Mouse (Mus musculus) limb, embryonic 11.5 days (tissue): ENCODE measurements around the gene Cpsf4. TPM values are rescaled to one million over a fixed set of nuclear protein-coding genes. Genes with fewer than 3 reads are reported as not detected.
"Not testable (repeated sequence)": the region's sequence is repeated elsewhere in the genome, so short reads cannot be mapped to it uniquely, and the experiment has no call there.

Source experiments
- ATAC-seq: fragments of 200-750 bp; cut with Nextera tagmentation; 2 replicates; pipeline ENCODE4 v1.8.0; 2017; ENCODE audit warnings: low read depth; ENCODE audit not compliant: insufficient number of reproducible peaks, low FRiP score, low TSS enrichment
- DNase-seq: peaks from one replicate; pipeline ENCODE4 v3.0.0-alpha.2; 2015; ENCODE audit warnings: low spot score
- H3K27ac ChIP-seq: fragments of 300-500 bp; sonication (generic); replicated peaks from 2 replicates; pipeline ENCODE4 v1.5.1; 2014; ENCODE audit warnings: low read depth, mild to moderate bottlenecking, low read length
- H3K27me3 ChIP-seq: fragments of 300-500 bp; sonication (generic); 2 replicates; pipeline ENCODE4 v1.6.1; 2014; ENCODE audit warnings: mild to moderate bottlenecking, low read length, mixed read lengths; ENCODE audit not compliant: control insufficient read depth, insufficient read depth
- H3K36me3 ChIP-seq: fragments of 300-500 bp; sonication (generic); 2 replicates; pipeline ENCODE4 v1.6.1; 2014; ENCODE audit warnings: mild to moderate bottlenecking, low read length, moderate library complexity, mixed read lengths; ENCODE audit not compliant: control insufficient read depth, insufficient read depth
- H3K4me1 ChIP-seq: fragments of 300-500 bp; sonication (generic); 2 replicates; pipeline ENCODE4 v1.6.1; 2014; ENCODE audit warnings: low read length, mixed read lengths; ENCODE audit not compliant: control insufficient read depth, insufficient read depth
- H3K4me2 ChIP-seq: fragments of 300-500 bp; sonication (generic); 2 replicates; pipeline ENCODE4 v1.6.1; 2014; ENCODE audit warnings: low read depth, mild to moderate bottlenecking, moderate library complexity; ENCODE audit not compliant: severe bottlenecking
- H3K4me3 ChIP-seq: fragments of 300-500 bp; sonication (generic); 2 replicates; pipeline ENCODE4 v1.5.1; 2014; ENCODE audit warnings: low read depth, low read length
- H3K9ac ChIP-seq: fragments of 300-500 bp; sonication (generic); 2 replicates; pipeline ENCODE4 v1.6.1; 2014; ENCODE audit warnings: mild to moderate bottlenecking, low read length
- H3K9me3 ChIP-seq: fragments of 300-500 bp; sonication (generic); 2 replicates; pipeline ENCODE4 v1.6.1; 2016; ENCODE audit warnings: low read length; ENCODE audit not compliant: control insufficient read depth
- WGBS: fragments of 180-500 bp; shearing (Covaris S2); extraction: QIAGEN DNeasy Blood & Tissue Kit; methylation state at CpG from one replicate; pipeline ENCODE4 v1.1.7; 2014; 5-methylcytosine and 5-hydroxymethylcytosine counted together
- polyA plus RNA-seq: library from polyadenylated mRNA; unstranded; fragments of >200 nt; fragmentation: Nextera tagmentation; extraction: Ambion mirVana; gene quantifications from 2 replicates; pipeline ENCODE4 v1.2.1, GENCODE M21; 2014

Cpsf4 gene
- polyA plus RNA-seq, 1 experiment from 2014 or later: 39.8 TPM

DNA sequence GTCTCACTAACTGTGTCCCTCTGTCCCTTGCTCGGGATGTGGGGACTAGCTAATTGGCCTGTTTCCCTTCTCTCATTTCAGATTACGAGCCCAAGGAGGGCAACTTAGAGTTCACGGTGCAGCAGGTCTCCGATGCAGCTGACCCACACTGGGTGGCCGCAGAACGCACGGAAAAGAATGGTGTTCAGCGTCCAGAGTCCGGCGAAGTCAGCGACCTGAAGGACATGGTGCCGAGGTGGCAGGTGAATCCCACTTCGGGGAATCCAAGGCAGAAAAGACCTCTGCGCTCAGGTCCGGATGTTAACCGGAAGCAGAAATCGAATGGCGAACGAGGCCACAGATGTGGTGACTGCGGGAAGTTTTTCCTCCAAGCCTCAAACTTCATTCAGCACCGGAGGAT is 51.2 kb downstream of the Cpsf4 start:
- no peaks in the 10 kb centered on the region for H3K4me1 ChIP-seq

DNA sequence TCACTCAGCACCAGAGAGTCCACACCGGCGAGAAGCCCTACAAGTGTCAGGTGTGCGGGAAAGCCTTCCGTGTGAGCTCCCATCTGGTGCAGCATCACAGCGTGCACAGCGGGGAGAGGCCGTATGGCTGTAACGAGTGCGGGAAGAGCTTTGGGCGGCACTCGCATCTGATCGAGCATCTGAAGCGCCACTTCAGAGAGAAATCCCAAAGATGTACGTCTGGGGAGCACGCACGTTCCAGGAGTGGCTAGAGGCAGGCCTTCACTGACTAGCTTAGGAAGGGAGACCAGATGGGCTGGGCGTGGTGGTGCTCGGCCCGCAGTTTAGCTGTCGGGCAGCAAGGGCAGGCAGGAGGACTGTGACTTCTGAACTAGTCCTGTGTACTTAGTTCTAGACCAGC is 51.7 kb downstream of the Cpsf4 start:
- no peak for DNase-seq
- 95% methylated on average over 20 of the region's 20 CpGs for WGBS
- ATAC-seq: no peak
- no peak overlapping the region for H3K27ac ChIP-seq
- no peaks in the 10 kb centered on the region for H3K4me1 ChIP-seq
- H3K9ac ChIP-seq: no peak overlapping the region
- no peak overlapping the region for H3K4me2 ChIP-seq
- H3K27me3 ChIP-seq: no peaks in the 10 kb centered on the region
- H3K9me3 ChIP-seq: no peaks in the 10 kb centered on the region
- H3K36me3 ChIP-seq: peaks cover 14% of the 10 kb centered on the region; the same call in 1 of the 2 replicates
- H3K4me3 ChIP-seq: no peak overlapping the region

More for the DNA sequence above, 51.2 kb downstream of the Cpsf4 start:
- Histone ChIP-seq H3K4me2 (no peak overlapping the region), H3K4me3 (no peak overlapping the region), H3K27me3 (no peaks in the 10 kb centered on the region), H3K9me3 (no peaks in the 10 kb centered on the region), H3K9ac (no peak overlapping the region), H3K36me3 (peaks cover 14% of the 10 kb centered on the region), H3K27ac (no peak overlapping the region)
- no peak for ATAC-seq
- DNase-seq: no peak
- 92% methylated on average over 21 of the region's 21 CpGs for WGBS

DNA sequence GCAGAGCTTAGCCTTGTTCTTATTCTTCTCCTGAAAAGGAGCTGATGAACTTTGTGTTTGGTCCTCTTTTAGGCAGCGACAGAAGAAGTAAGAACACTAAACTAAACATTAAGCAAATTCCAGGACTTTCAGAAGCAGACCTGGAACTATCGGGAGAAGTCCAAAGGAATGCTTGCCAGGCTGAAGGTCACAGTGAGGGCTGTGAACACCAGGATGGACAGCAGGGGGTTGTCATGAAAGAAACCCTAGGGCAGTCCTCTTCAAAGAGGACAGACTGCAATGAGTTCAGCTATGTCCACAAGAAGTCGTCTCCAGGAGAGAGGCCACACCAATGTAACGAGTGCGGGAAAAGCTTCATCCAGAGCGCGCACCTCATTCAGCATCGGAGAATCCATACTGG is 53.0 kb downstream of the Cpsf4 start:
- H3K27ac ChIP-seq: no peak overlapping the region
- no peak overlapping the region for H3K4me2 ChIP-seq
- H3K36me3 ChIP-seq: peaks cover 14% of the 10 kb centered on the region; the same call in 1 of the 2 replicates
- no peaks in the 10 kb centered on the region for H3K9me3 ChIP-seq
- WGBS: 95% methylated on average over 8 of the region's 8 CpGs
- no peaks in the 10 kb centered on the region for H3K4me1 ChIP-seq
- no peak overlapping the region for H3K4me3 ChIP-seq
- no peaks in the 10 kb centered on the region for H3K27me3 ChIP-seq
- DNase-seq (no peak), ATAC-seq (no peak)
- no peak overlapping the region for H3K9ac ChIP-seq

- no peaks in the 10 kb centered on the region for H3K4me1 ChIP-seq
- H3K27ac ChIP-seq: no peak overlapping the region
- H3K4me2 ChIP-seq: no peak overlapping the region
- ATAC-seq (no peak), DNase-seq (no peak)
- peaks cover 14% of the 10 kb centered on the region; the same call in 1 of the 2 replicates for H3K36me3 ChIP-seq
- no peak overlapping the region for H3K4me3 ChIP-seq
- H3K9me3 ChIP-seq: no peaks in the 10 kb centered on the region
- H3K27me3 ChIP-seq: no peaks in the 10 kb centered on the region
- H3K9ac ChIP-seq: no peak overlapping the region
- WGBS: 80% methylated on average over 5 of the region's 5 CpGs
These were observed 55.8 kb downstream of the Cpsf4 start for GRCm38 (mm10) chr5:145222840-145223239.

GRCm38 (mm10) chr5:145223395-145223794 is 56.4 kb downstream of the Cpsf4 start:
- WGBS: 84% methylated on average over 12 of the region's 12 CpGs
- H3K4me3 ChIP-seq: no peak overlapping the region
- no peak overlapping the region for H3K4me2 ChIP-seq
- no peaks in the 10 kb centered on the region for H3K4me1 ChIP-seq
- DNase-seq: no peak
- no peak for ATAC-seq
- no peaks in the 10 kb centered on the region for H3K9me3 ChIP-seq
- no peak overlapping the region for H3K27ac ChIP-seq
- no peak overlapping the region for H3K9ac ChIP-seq
- peaks cover 14% of the 10 kb centered on the region; the same call in 1 of the 2 replicates for H3K36me3 ChIP-seq
- H3K27me3 ChIP-seq: no peaks in the 10 kb centered on the region

- 66% methylated on average over 2 of the region's 2 CpGs for WGBS
- Histone ChIP-seq H3K36me3 (peaks cover 4% of the 10 kb centered on the region; the same call in 1 of the 2 replicates), H3K9ac (no peak overlapping the region), H3K4me3 (no peak overlapping the region), H3K27ac (no peak overlapping the region), H3K4me2 (no peak overlapping the region), H3K9me3 (no peaks in the 10 kb centered on the region), H3K27me3 (no peaks in the 10 kb centered on the region), H3K4me1 (0 out of 2 replicates have a peak, but pooled peaks cover 3% of the 10 kb centered on the region)
- no peak for DNase-seq
- ATAC-seq: no peak
These were observed 59.4 kb downstream of the Cpsf4 start for GRCm38 (mm10) chr5:145226453-145226852.

DNA sequence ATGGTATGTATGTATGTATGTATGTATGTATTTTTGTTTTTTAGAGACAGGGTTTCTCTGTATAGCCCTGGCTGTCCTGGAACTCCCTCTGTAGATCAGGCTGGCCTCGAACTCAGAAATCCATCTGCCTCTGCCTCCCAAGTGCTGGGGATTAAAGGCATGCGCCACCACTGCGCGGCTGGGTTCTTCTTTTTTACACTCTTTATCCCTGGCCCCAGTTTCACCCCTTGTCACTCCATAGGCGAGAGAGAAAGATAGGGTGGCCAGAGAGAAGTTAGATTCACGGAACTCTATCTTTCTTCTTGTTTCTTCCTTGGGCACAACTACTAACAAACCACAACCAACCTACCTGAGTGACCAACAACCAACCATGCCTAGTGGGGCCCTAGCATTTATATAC is 62.3 kb downstream of the Cpsf4 start:
- H3K9ac ChIP-seq, DNase-seq, H3K4me3 ChIP-seq, H3K4me1 ChIP-seq, H3K9me3 ChIP-seq, H3K36me3 ChIP-seq, H3K4me2 ChIP-seq, H3K27me3 ChIP-seq, ATAC-seq, H3K27ac ChIP-seq: not testable (repeated sequence)
- 87% methylated on average over 6 of the region's 6 CpGs for WGBS

DNA sequence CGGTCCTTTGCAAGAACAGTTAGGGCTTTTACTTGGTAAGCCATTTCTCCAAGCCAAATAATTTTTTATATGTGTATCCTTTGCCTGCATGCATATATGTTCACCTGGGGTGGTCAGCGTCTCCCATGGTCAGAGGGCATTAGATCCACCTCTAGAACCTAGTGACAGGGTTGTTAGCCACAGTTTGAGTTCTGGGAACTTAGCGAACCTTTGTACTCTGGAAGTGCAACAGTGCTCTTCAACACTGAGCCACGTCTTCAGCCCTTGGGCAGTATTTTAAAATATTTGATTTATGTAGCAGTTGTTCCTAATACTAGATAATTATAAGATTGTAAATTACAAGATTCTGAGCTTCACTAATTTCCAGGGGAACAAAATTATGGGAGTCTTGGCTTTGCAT is 63.6 kb downstream of the Cpsf4 start:
- Histone ChIP-seq H3K9ac (no peak overlapping the region), H3K36me3 (peaks cover 10% of the 10 kb centered on the region), H3K9me3 (no peaks in the 10 kb centered on the region), H3K27me3 (no peaks in the 10 kb centered on the region), H3K27ac (no peak overlapping the region), H3K4me1 (0 out of 2 replicates have a peak, but pooled peaks cover 3% of the 10 kb centered on the region), H3K4me2 (peak overlapping the region; percentile 69; the same call in 1 of the 2 replicates), H3K4me3 (0 out of 2 replicates have a peak overlapping the region, but pooled peaks have one; percentile 99)
- DNase-seq (no peak), ATAC-seq (no peak)
- 84% methylated on average over 4 of the region's 4 CpGs for WGBS

DNA sequence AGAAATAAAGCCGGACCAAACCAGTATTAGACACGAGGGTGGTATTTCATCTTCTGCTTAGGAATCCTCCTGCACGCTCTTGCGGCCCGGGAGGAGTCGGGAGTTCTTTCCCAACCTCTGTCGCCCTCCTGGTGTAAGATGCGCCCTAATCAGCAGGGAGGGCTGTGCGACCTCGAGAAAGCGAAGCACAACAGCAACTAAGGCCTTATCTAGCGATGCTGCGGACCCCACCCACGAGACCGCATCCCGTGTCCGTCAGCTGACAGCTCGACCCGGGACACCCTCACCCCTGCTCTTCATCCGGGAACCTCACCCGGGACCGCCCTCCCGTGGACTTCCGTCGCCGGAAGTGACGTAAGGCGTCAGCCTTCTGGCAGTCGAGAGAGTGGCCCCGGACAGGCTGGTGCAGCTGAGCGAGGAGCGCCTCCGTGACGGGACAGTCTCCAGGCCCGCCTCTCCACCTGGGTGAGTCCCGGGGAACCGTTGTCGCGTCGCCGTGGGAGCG is 64.4 kb downstream of the Cpsf4 start, which contains the start of gene Zfp655:
Gene Zfp655 (plus strand): TSS at position 349 of the 505 bp plus-strand sequence.
- H3K4me2 ChIP-seq: peak within 1 kb of the TSS; percentile 69
- no peaks in the 10 kb centered on the region for H3K27me3 ChIP-seq
- H3K4me3 ChIP-seq: peak within 1 kb of the TSS; percentile 99
- under 1% methylated on average over 42 of the region's 42 CpGs for WGBS
- H3K36me3 ChIP-seq: peaks cover 12% of the 10 kb centered on the region
- ATAC-seq (peak; percentile 95), DNase-seq (peak; percentile 96)
- no peak within 1 kb of the TSS for H3K27ac ChIP-seq
- peak within 1 kb of the TSS; percentile 92 for H3K9ac ChIP-seq
- H3K4me1 ChIP-seq: 0 out of 2 replicates have a peak, but pooled peaks cover 3% of the 10 kb centered on the region
- H3K9me3 ChIP-seq: no peaks in the 10 kb centered on the region
